Mouse (Mus musculus): ENCODE data around the gene 8030411F24Rik.

- TF ChIP-seq EP300 (IDR thresholded peaks at IDR 0.05; ENCODE audit: low read depth), result no peak
- TF ChIP-seq CTCF (IDR thresholded peaks at IDR 0.05; ENCODE audit: low read depth), result no peak
Observed at GRCm38 (mm10) chr2:148743001-148743400, 38.8 kb upstream of the 8030411F24Rik start.

Data from liver, embryonic 14.5 days (tissue).